Mouse (Mus musculus) heart, postnatal 36 days (tissue): ENCODE data around the gene Elovl7. TPM values are rescaled to one million over a fixed set of nuclear protein-coding genes. Genes with fewer than 3 reads are reported as not detected.

ENCODE experiments used
- DNase-seq, 2 experiments: peaks; one replicate each; pipeline ENCODE4 v3.0.0; 2021 to 2022
- intact Hi-C: fragments of 180-260 bp; cut with DNase I; formaldehyde crosslinking; loops from one replicate; pipeline ENCODE4 v1.15.1; 2025
- total RNA-seq, 2 experiments: library from RNA; stranded (reverse); gene quantifications; 2 replicates each; pipeline ENCODE4 v1.2.3; 2021

The Elovl7 gene
- under 1 TPM; 0.14 to 0.33 TPM for total RNA-seq

- DNase-seq: peak; percentile 47 to 51
- intact Hi-C loops: loop anchor here (1.0 to 2.0 kb wide), 2 partner anchors 102 to 117 kb away; partner anchors contain the start of gene Depdc1b
These were observed at the start of gene Elovl7 for GRCm38 (mm10) chr13:108214081-108214484. TSS of gene Elovl7 (plus strand) at chr13:108214404.

- intact Hi-C loops: no loop called here
- DNase-seq: no peak
These were observed 49.6 kb upstream of the Elovl7 start for GRCm38 (mm10) chr13:108164621-108165020.

- DNase-seq: no peak
- intact Hi-C loops: no loop called here
These were observed 44.2 kb upstream of the Elovl7 start for GRCm38 (mm10) chr13:108170002-108170401.

GRCm38 (mm10) chr13:108170511-108170910, 43.7 kb upstream of the Elovl7 start:
- intact Hi-C loops: no loop called here
- DNase-seq: no peak

- no peak for DNase-seq
- intact Hi-C loops: no loop called here
These were observed 34.6 kb upstream of the Elovl7 start for GRCm38 (mm10) chr13:108179618-108180017.

GRCm38 (mm10) chr13:108180821-108181220, 33.4 kb upstream of the Elovl7 start:
- intact Hi-C loops: no loop called here
- no peak for DNase-seq

GRCm38 (mm10) chr13:108184743-108185255, 29.4 kb upstream of the Elovl7 start:
- intact Hi-C loops: no loop called here
- DNase-seq: no peak

- DNase-seq: no peak
- intact Hi-C loops: no loop called here
These were observed 28.7 kb upstream of the Elovl7 start for GRCm38 (mm10) chr13:108185530-108185929.

GRCm38 (mm10) chr13:108187994-108188393, 26.2 kb upstream of the Elovl7 start:
- intact Hi-C loops: no loop called here
- DNase-seq: no peak

GRCm38 (mm10) chr13:108191074-108191720, 23.0 kb upstream of the Elovl7 start:
- intact Hi-C loops: loop anchor here (1.0 to 2.0 kb wide), 2 partner anchors 139 to 1022 kb away; no protein-coding TSS in a partner anchor
- DNase-seq: peak; percentile 29 to 43

- DNase-seq: no peak
- intact Hi-C loops: no loop called here
These were observed 18.7 kb upstream of the Elovl7 start for GRCm38 (mm10) chr13:108195474-108195873.

- intact Hi-C loops: no loop called here
- DNase-seq: no peak
These were observed 9.3 kb upstream of the Elovl7 start for GRCm38 (mm10) chr13:108204857-108205256.

GRCm38 (mm10) chr13:108207447-108207846, 6.8 kb upstream of the Elovl7 start:
- intact Hi-C loops: no loop called here

GRCm38 (mm10) chr13:108208090-108208489, 6.1 kb upstream of the Elovl7 start:
- intact Hi-C loops: no loop called here
- no peak for DNase-seq

More at GRCm38 (mm10) chr13:108207447-108207846, 6.8 kb upstream of the Elovl7 start:
- no peak for DNase-seq

- no peak for DNase-seq
- intact Hi-C loops: no loop called here
These were observed 3.2 kb upstream of the Elovl7 start for GRCm38 (mm10) chr13:108210960-108211359.

GRCm38 (mm10) chr13:108212397-108213018, 1.7 kb upstream of the Elovl7 start:
- intact Hi-C loops: no loop called here
- no peak for DNase-seq

- DNase-seq: peak; percentile 4 to 7
- intact Hi-C loops: loop anchor here (1.0 to 2.0 kb wide), 2 partner anchors 102 to 116 kb away; partner anchors contain the start of gene Depdc1b
These were observed 392 bp downstream of the Elovl7 start for GRCm38 (mm10) chr13:108214485-108215107.

- intact Hi-C loops: loop anchor here (2.0 kb wide), 1 partner anchor 115 kb away; no protein-coding TSS in a partner anchor
- no peak for DNase-seq
These were observed 1.1 kb downstream of the Elovl7 start for GRCm38 (mm10) chr13:108215231-108215780.

GRCm38 (mm10) chr13:108219773-108220172, 5.6 kb downstream of the Elovl7 start:
- intact Hi-C loops: no loop called here
- no peak for DNase-seq

- intact Hi-C loops: no loop called here
- no peak for DNase-seq
These were observed 15.0 kb downstream of the Elovl7 start for GRCm38 (mm10) chr13:108229191-108229590.
